15 mouse cellular contexts compared by ENCODE assay signal in the genomic region with DNA sequence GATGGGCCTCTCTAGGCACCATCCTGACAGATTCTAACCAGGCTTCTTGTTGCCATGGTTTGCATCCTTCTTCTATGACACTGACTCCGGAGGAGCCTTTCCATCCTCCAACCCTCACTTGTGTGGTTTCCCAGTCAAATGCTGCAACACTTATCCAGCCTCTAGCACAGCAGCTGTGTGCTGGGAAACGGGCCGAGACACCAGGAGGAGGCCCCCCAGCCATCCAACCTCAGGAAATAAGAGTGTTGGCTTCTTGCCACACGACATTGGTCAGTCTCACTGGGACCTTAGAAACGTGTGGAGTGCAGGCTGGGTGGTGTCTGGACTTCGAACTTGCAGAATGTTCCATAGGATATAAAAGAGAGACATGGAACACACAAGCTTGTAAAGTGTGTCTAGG.
A peak's percentile ranks its signal among the peaks of the same experiment; 100 is the strongest.
DNase-seq lines count a peak whose midpoint lies in the region; ATAC-seq and TF ChIP-seq lines count a peak whose summit lies in the region.
"Had no signal": no experiment of that assay in that cellular context is flagged by ENCODE, and none has a peak within 500 bp of the region (broad histone marks: within the 10 kb centered on the region; RNA-seq: fewer than 3 reads in every experiment).

No protein-coding gene starts in this region.

- no peak overlapping the region for H3K4me3 ChIP-seq in heart, embryonic 11.5 days (ENCODE audit: low read depth, low read length)
- H3K4me3 ChIP-seq in lung, embryonic 14.5 days (ENCODE audit: low read depth, low read length): no peak overlapping the region
- H3K4me3 ChIP-seq: embryonic facial prominence, embryonic 12.5 days; hindbrain, embryonic 15.5 days; liver, embryonic 13.5 days; midbrain, embryonic 15.5 days; neural tube, embryonic 12.5 days had no signal

- no peak overlapping the region for H3K4me2 ChIP-seq in heart, embryonic 11.5 days
- no peak overlapping the region for H3K4me2 ChIP-seq in lung, embryonic 14.5 days
- H3K4me2 ChIP-seq: embryonic facial prominence, embryonic 12.5 days; hindbrain, embryonic 15.5 days; liver, embryonic 13.5 days; midbrain, embryonic 15.5 days; neural tube, embryonic 12.5 days had no signal

- no peak for TF ChIP-seq CTCF in lung, embryonic 14.5 days (IDR thresholded peaks at IDR 0.05; ENCODE audit: low read depth)

- ATAC-seq in heart, embryonic 11.5 days (replicated peaks; ENCODE audit: insufficient number of reproducible peaks, low FRiP score, low TSS enrichment): no peak
- ATAC-seq in lung, embryonic 14.5 days (ENCODE audit: insufficient read depth): peak; percentile 70; the same call in 1 of the 2 replicates
- ATAC-seq in monocyte, adult 5-6 weeks (replicated peaks; ENCODE audit: insufficient number of reproducible peaks, low FRiP score, low TSS enrichment, poor library complexity, severe bottlenecking): no peak
- ATAC-seq: midbrain, embryonic 15.5 days had no signal

- no peaks in the 10 kb centered on the region for H3K9me3 ChIP-seq in heart, embryonic 11.5 days (replicated peaks; ENCODE audit: control insufficient read depth, low read length)
- no peaks in the 10 kb centered on the region; the same call in 1 of the 2 replicates for H3K9me3 ChIP-seq in lung, embryonic 14.5 days (ENCODE audit: low read depth, low read length)
- H3K9me3 ChIP-seq: embryonic facial prominence, embryonic 12.5 days; liver, embryonic 13.5 days; midbrain, embryonic 15.5 days; neural tube, embryonic 12.5 days had no signal

- H3K9ac ChIP-seq in heart, embryonic 11.5 days (ENCODE audit: low read depth, low read length): no peak overlapping the region
- H3K9ac ChIP-seq in lung, embryonic 14.5 days: no peak overlapping the region
- H3K9ac ChIP-seq: embryonic facial prominence, embryonic 12.5 days; hindbrain, embryonic 15.5 days; liver, embryonic 13.5 days; midbrain, embryonic 15.5 days; neural tube, embryonic 12.5 days had no signal

- H3K36me3 ChIP-seq in heart, embryonic 11.5 days (ENCODE audit: control insufficient read depth, insufficient read depth, low read length): no peaks in the 10 kb centered on the region
- H3K36me3 ChIP-seq in lung, embryonic 14.5 days (ENCODE audit: insufficient read depth): no peaks in the 10 kb centered on the region
- H3K36me3 ChIP-seq: embryonic facial prominence, embryonic 12.5 days; hindbrain, embryonic 15.5 days; liver, embryonic 13.5 days; midbrain, embryonic 15.5 days; neural tube, embryonic 12.5 days had no signal

- peak; percentile 61 to 66 for DNase-seq in heart, adult 18-20 months
- DNase-seq in lung, embryonic 14.5 days: peak; percentile 34
- DNase-seq in lung, postnatal 36 days: no peak
- DNase-seq in heart, adult 9 months (ENCODE audit: low spot score in 2 of 2): peak; percentile 56 to 63
- peak; percentile 62 for DNase-seq in heart, postnatal 4 days
- DNase-seq in spleen, postnatal 14 days (ENCODE audit: low spot score in 2 of 2): no peak
- DNase-seq: kidney, adult 9 months; liver, embryonic 13.5 days; right cerebral cortex, postnatal 25 days had no signal

- H3K27ac ChIP-seq in heart, embryonic 11.5 days (ENCODE audit: low read depth, low read length): no peak overlapping the region
- H3K27ac ChIP-seq in lung, embryonic 14.5 days (ENCODE audit: low read depth): no peak overlapping the region
- H3K27ac ChIP-seq: embryonic facial prominence, embryonic 12.5 days; hindbrain, embryonic 15.5 days; liver, embryonic 13.5 days; midbrain, embryonic 15.5 days; neural tube, embryonic 12.5 days had no signal

- WGBS in heart, embryonic 11.5 days (ENCODE audit: insufficient replicate concordance): 70% methylated on average over 6 of the region's 6 CpGs
- 62% methylated on average over 6 of the region's 6 CpGs for WGBS in lung, embryonic 14.5 days

- no peaks in the 10 kb centered on the region for H3K4me1 ChIP-seq in heart, embryonic 11.5 days (ENCODE audit: control insufficient read depth, insufficient read depth, low read length)
- H3K4me1 ChIP-seq in lung, embryonic 14.5 days (ENCODE audit: insufficient read depth): no peaks in the 10 kb centered on the region
- H3K4me1 ChIP-seq: embryonic facial prominence, embryonic 12.5 days; hindbrain, embryonic 15.5 days; liver, embryonic 13.5 days; midbrain, embryonic 15.5 days; neural tube, embryonic 12.5 days had no signal

- no peaks in the 10 kb centered on the region for H3K27me3 ChIP-seq in heart, embryonic 11.5 days (ENCODE audit: control insufficient read depth, insufficient read depth, low read length)
- H3K27me3 ChIP-seq in lung, embryonic 14.5 days (ENCODE audit: insufficient read depth, low read length): no peaks in the 10 kb centered on the region
- H3K27me3 ChIP-seq: embryonic facial prominence, embryonic 12.5 days; hindbrain, embryonic 15.5 days; liver, embryonic 13.5 days; midbrain, embryonic 15.5 days; neural tube, embryonic 12.5 days had no signal

Comparison
In these comparisons a context has a peak if more than half of its experiments do, and no peak if none do; other contexts are left out.
1. DNase-seq: peak in heart, adult 18-20 months (2 of 2), lung, embryonic 14.5 days (single experiment), heart, adult 9 months (2 of 2) and heart, postnatal 4 days (single experiment); none in lung, postnatal 36 days (single experiment) and spleen, postnatal 14 days (0 of 2).